Mouse (Mus musculus) thymus, postnatal 36 days (tissue): ENCODE results near the gene Gm29866.
"Not testable (repeated sequence)": the region's sequence is repeated elsewhere in the genome, so short reads cannot be mapped to it uniquely, and the experiment has no call there.

ENCODE experiments used
- DNase-seq, 2 experiments: peaks; one replicate each; pipeline ENCODE4 v3.0.0; 2022; ENCODE audit warnings: mixed read lengths in 2 of 2

The Gm29866 gene

DNA sequence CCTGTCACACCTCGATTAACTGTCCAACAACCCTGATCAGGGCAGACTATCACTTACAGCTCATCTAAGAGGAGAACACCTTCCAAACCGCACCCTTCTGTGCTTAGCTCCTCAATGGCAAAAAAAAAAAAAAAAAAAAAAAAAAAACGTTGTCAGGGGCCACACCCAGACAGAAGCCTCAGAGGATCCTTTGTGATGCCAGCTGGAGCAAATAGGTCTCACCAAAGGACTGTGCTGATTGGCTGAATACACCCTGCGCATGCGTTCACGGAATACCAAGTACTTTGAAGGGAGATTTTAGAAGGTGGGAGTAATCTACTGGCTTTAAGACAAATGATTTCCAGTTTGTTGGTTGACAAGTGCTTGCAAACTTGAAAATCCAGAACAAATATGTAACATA lies at the start of gene Gm29866:
Gene Gm29866 (minus strand): TSS at position 101 of the 400 bp plus-strand sequence.
- DNase-seq, result not testable (repeated sequence)
